Mouse (Mus musculus): Measurements from ENCODE around the gene Myo16. TPM values are rescaled to one million over a fixed set of nuclear protein-coding genes. Genes with fewer than 3 reads are reported as not detected.

The Myo16 gene
- polyA plus RNA-seq, 2 experiments: 0.55 to 0.98 TPM

- Histone ChIP-seq H3K36me3 (ENCODE audit: control insufficient read depth, insufficient read depth, low read length) (no peaks in the 10 kb centered on the region), H3K27me3 (ENCODE audit: control insufficient read depth, insufficient read depth, low read length) (no peaks in the 10 kb centered on the region), H3K4me1 (ENCODE audit: control insufficient read depth, insufficient read depth, low read length) (no peaks in the 10 kb centered on the region), H3K9me3 (ENCODE audit: control insufficient read depth, low read length) (no peaks in the 10 kb centered on the region), H3K9ac (ENCODE audit: low read depth, low read length, severe bottlenecking) (no peak overlapping the region), H3K4me3 (replicated peaks; ENCODE audit: low read length) (no peak overlapping the region), H3K27ac (replicated peaks; ENCODE audit: low read depth, low read length) (no peak overlapping the region), H3K4me2 (replicated peaks; ENCODE audit: low read depth, low read length, severe bottlenecking) (no peak overlapping the region)
- 72% methylated on average over 2 of the region's 2 CpGs for WGBS
- ATAC-seq (ENCODE audit: low FRiP score, low read depth) (no peak), DNase-seq (ENCODE audit: low spot score) (no peak)
- TF ChIP-seq POLR2A (IDR thresholded peaks at IDR 0.05; ENCODE audit: borderline replicate concordance, extremely low read depth, insufficient read depth, insufficient read length): no peak
Measured at GRCm38 (mm10) chr8:10613371-10613770, 459.7 kb downstream of the Myo16 start.

GRCm38 (mm10) chr8:10619689-10620088, 466.0 kb downstream of the Myo16 start:
- Histone ChIP-seq H3K36me3 (ENCODE audit: control insufficient read depth, insufficient read depth, low read length) (no peaks in the 10 kb centered on the region), H3K9ac (ENCODE audit: low read depth, low read length, severe bottlenecking) (no peak overlapping the region), H3K27me3 (ENCODE audit: control insufficient read depth, insufficient read depth, low read length) (no peaks in the 10 kb centered on the region), H3K4me1 (ENCODE audit: control insufficient read depth, insufficient read depth, low read length) (no peaks in the 10 kb centered on the region), H3K4me2 (replicated peaks; ENCODE audit: low read depth, low read length, severe bottlenecking) (no peak overlapping the region), H3K9me3 (ENCODE audit: control insufficient read depth, low read length) (no peaks in the 10 kb centered on the region), H3K4me3 (replicated peaks; ENCODE audit: low read length) (no peak overlapping the region), H3K27ac (replicated peaks; ENCODE audit: low read depth, low read length) (no peak overlapping the region)
- WGBS: 76% methylated on average over 2 of the region's 2 CpGs
- ATAC-seq (ENCODE audit: low FRiP score, low read depth) (no peak), DNase-seq (ENCODE audit: low spot score) (no peak)
- no peak for TF ChIP-seq POLR2A (IDR thresholded peaks at IDR 0.05; ENCODE audit: borderline replicate concordance, extremely low read depth, insufficient read depth, insufficient read length)

- 57% methylated on average over 5 of the region's 5 CpGs for whole genome bisulfite sequencing
- no peak for TF ChIP-seq POLR2A (IDR thresholded peaks at IDR 0.05; ENCODE audit: borderline replicate concordance, extremely low read depth, insufficient read depth, insufficient read length)
- H3K9me3 ChIP-seq (ENCODE audit: control insufficient read depth, low read length): no peaks in the 10 kb centered on the region
- H3K4me1 ChIP-seq (ENCODE audit: control insufficient read depth, insufficient read depth, low read length): peaks cover 10% of the 10 kb centered on the region
- H3K9ac ChIP-seq (ENCODE audit: low read depth, low read length, severe bottlenecking): no peak overlapping the region
- no peaks in the 10 kb centered on the region for H3K36me3 ChIP-seq (ENCODE audit: control insufficient read depth, insufficient read depth, low read length)
- H3K4me2 ChIP-seq (replicated peaks; ENCODE audit: low read depth, low read length, severe bottlenecking): no peak overlapping the region
- H3K27ac ChIP-seq (replicated peaks; ENCODE audit: low read depth, low read length): no peak overlapping the region
- ATAC-seq (ENCODE audit: low FRiP score, low read depth) (no peak), DNase-seq (ENCODE audit: low spot score) (no peak)
- no peak overlapping the region for H3K4me3 ChIP-seq (replicated peaks; ENCODE audit: low read length)
- no peaks in the 10 kb centered on the region for H3K27me3 ChIP-seq (ENCODE audit: control insufficient read depth, insufficient read depth, low read length)
Measured at GRCm38 (mm10) chr8:10625262-10625661, 471.6 kb downstream of the Myo16 start.

GRCm38 (mm10) chr8:10628725-10629124, 475.0 kb downstream of the Myo16 start:
- H3K36me3 ChIP-seq (ENCODE audit: control insufficient read depth, insufficient read depth, low read length): no peaks in the 10 kb centered on the region
- no peak overlapping the region for H3K4me3 ChIP-seq (replicated peaks; ENCODE audit: low read length)
- ATAC-seq (ENCODE audit: low FRiP score, low read depth) (no peak), DNase-seq (ENCODE audit: low spot score) (no peak)
- no peak overlapping the region for H3K4me2 ChIP-seq (replicated peaks; ENCODE audit: low read depth, low read length, severe bottlenecking)
- H3K9me3 ChIP-seq (ENCODE audit: control insufficient read depth, low read length): no peaks in the 10 kb centered on the region
- peaks cover 18% of the 10 kb centered on the region for H3K4me1 ChIP-seq (ENCODE audit: control insufficient read depth, insufficient read depth, low read length)
- H3K27ac ChIP-seq (replicated peaks; ENCODE audit: low read depth, low read length): no peak overlapping the region
- no peak for TF ChIP-seq POLR2A (IDR thresholded peaks at IDR 0.05; ENCODE audit: borderline replicate concordance, extremely low read depth, insufficient read depth, insufficient read length)
- 39% methylated on average over 8 of the region's 8 CpGs for WGBS
- H3K27me3 ChIP-seq (ENCODE audit: control insufficient read depth, insufficient read depth, low read length): no peaks in the 10 kb centered on the region
- no peak overlapping the region for H3K9ac ChIP-seq (ENCODE audit: low read depth, low read length, severe bottlenecking)

- H3K9ac ChIP-seq (ENCODE audit: low read depth, low read length, severe bottlenecking): no peak overlapping the region
Measured at GRCm38 (mm10) chr8:10629862-10630261, 476.2 kb downstream of the Myo16 start.

GRCm38 (mm10) chr8:10631006-10631405, 477.3 kb downstream of the Myo16 start:
- Histone ChIP-seq H3K4me2 (replicated peaks; ENCODE audit: low read depth, low read length, severe bottlenecking) (no peak overlapping the region), H3K4me1 (ENCODE audit: control insufficient read depth, insufficient read depth, low read length) (peaks cover 27% of the 10 kb centered on the region), H3K27me3 (ENCODE audit: control insufficient read depth, insufficient read depth, low read length) (no peaks in the 10 kb centered on the region), H3K9me3 (ENCODE audit: control insufficient read depth, low read length) (no peaks in the 10 kb centered on the region), H3K27ac (replicated peaks; ENCODE audit: low read depth, low read length) (no peak overlapping the region), H3K4me3 (replicated peaks; ENCODE audit: low read length) (no peak overlapping the region), H3K36me3 (ENCODE audit: control insufficient read depth, insufficient read depth, low read length) (no peaks in the 10 kb centered on the region), H3K9ac (ENCODE audit: low read depth, low read length, severe bottlenecking) (no peak overlapping the region)
- ATAC-seq (ENCODE audit: low FRiP score, low read depth) (no peak), DNase-seq (ENCODE audit: low spot score) (no peak)
- TF ChIP-seq POLR2A (IDR thresholded peaks at IDR 0.05; ENCODE audit: borderline replicate concordance, extremely low read depth, insufficient read depth, insufficient read length): no peak
- 90% methylated on average over 2 of the region's 2 CpGs for WGBS

More at GRCm38 (mm10) chr8:10629862-10630261, 476.2 kb downstream of the Myo16 start:
- no peaks in the 10 kb centered on the region for H3K36me3 ChIP-seq (ENCODE audit: control insufficient read depth, insufficient read depth, low read length)
- no peak for DNase-seq (ENCODE audit: low spot score)
- H3K27ac ChIP-seq (replicated peaks; ENCODE audit: low read depth, low read length): no peak overlapping the region; the same call in 1 of the 2 replicates
- WGBS: 24% methylated on average over 5 of the region's 5 CpGs
- peaks cover 25% of the 10 kb centered on the region for H3K4me1 ChIP-seq (ENCODE audit: control insufficient read depth, insufficient read depth, low read length)
- H3K4me2 ChIP-seq (replicated peaks; ENCODE audit: low read depth, low read length, severe bottlenecking): no peak overlapping the region
- no peaks in the 10 kb centered on the region for H3K9me3 ChIP-seq (ENCODE audit: control insufficient read depth, low read length)
- no peak overlapping the region for H3K4me3 ChIP-seq (replicated peaks; ENCODE audit: low read length)
- H3K27me3 ChIP-seq (ENCODE audit: control insufficient read depth, insufficient read depth, low read length): no peaks in the 10 kb centered on the region
- no peak for ATAC-seq (ENCODE audit: low FRiP score, low read depth)
- TF ChIP-seq POLR2A (IDR thresholded peaks at IDR 0.05; ENCODE audit: borderline replicate concordance, extremely low read depth, insufficient read depth, insufficient read length): no peak
